Mouse (Mus musculus) cerebellum, adult 2 months (tissue): Measurements from ENCODE around the gene Hrh2. TPM values are rescaled to one million over a fixed set of nuclear protein-coding genes. Genes with fewer than 3 reads are reported as not detected.

Experiments
- DNase-seq, 2 experiments: peaks; one replicate each; pipeline ENCODE4 v3.0.0; 2021
- H3K27ac ChIP-seq: fragments of 200-500 bp; 2 replicates; pipeline ENCODE4 v1.5.1; 2012; ENCODE audit warnings: low read length, control low read depth, inconsistent platforms; ENCODE audit not compliant: insufficient read depth
- H3K27me3 ChIP-seq: fragments of 200-500 bp; 2 replicates; pipeline ENCODE4 v1.6.1; 2012; ENCODE audit warnings: inconsistent platforms, mild to moderate bottlenecking, low read length, moderate library complexity; ENCODE audit not compliant: control insufficient read depth, insufficient read depth
- H3K4me1 ChIP-seq: fragments of 200-500 bp; 2 replicates; pipeline ENCODE4 v1.6.1; 2011; ENCODE audit warnings: low read length; ENCODE audit not compliant: control insufficient read depth, insufficient read depth
- H3K4me3 ChIP-seq: fragments of 200-500 bp; replicated peaks from 2 replicates; pipeline ENCODE3; 2011; ENCODE audit warnings: mild to moderate bottlenecking, low read depth, low read length, control low read depth; ENCODE audit not compliant: insufficient read depth
- CTCF ChIP-seq: fragments of 200-500 bp; IDR thresholded peaks from 2 replicates; pipeline ENCODE4 v1.5.1; 2011; ENCODE audit warnings: low read depth, mild to moderate bottlenecking, control low read depth, low read length, moderate library complexity, borderline replicate concordance; ENCODE audit not compliant: insufficient read depth
- POLR2A ChIP-seq: fragments of 200-500 bp; IDR thresholded peaks from 2 replicates; pipeline ENCODE4 v1.6.1; 2011; ENCODE audit warnings: low read length, control low read depth, borderline replicate concordance; ENCODE audit not compliant: insufficient read depth
- WGBS: fragments of 180-500 bp; shearing (Covaris S2); methylation state at CpG from one replicate; pipeline ENCODE4 v1.1.7; 2018; 5-methylcytosine and 5-hydroxymethylcytosine counted together
- polyA plus RNA-seq: library from polyadenylated mRNA; depleted of rRNA; stranded (reverse); fragments of >200 nt; gene quantifications from 2 replicates; pipeline ENCODE4 v1.2.3, GENCODE M21; 2012

The Hrh2 gene
- polyA plus RNA-seq, 1 experiment = 6.5 TPM

DNA sequence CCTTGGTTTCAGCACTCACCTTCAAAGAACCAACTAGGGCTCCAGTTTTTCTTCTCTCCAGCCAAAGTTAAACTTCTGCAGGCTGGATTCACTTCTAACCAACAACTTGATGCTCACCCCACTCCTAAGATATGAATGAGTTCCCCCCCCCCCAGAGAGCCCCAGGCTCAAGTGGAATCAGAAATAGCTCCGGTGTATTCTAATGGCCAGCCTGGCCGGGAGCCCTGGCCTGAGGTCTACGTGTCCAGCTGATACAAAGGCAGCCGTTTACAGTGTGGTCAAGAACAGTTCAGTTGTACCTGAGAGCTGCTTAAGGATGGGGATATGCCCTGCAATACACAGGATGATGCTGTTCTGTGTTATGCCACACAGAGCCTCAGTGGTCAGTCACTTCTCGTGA is 13.3 kb upstream of the Hrh2 start:
- Histone ChIP-seq H3K27me3 (no peaks in the 10 kb centered on the region), H3K27ac (no peak overlapping the region), H3K4me1 (no peaks in the 10 kb centered on the region), H3K4me3 (no peak overlapping the region)
- whole genome bisulfite sequencing = 84% methylated on average over 5 of the region's 5 CpGs
- TF ChIP-seq CTCF (no peak), POLR2A (no peak)
- no peak for DNase-seq

DNA sequence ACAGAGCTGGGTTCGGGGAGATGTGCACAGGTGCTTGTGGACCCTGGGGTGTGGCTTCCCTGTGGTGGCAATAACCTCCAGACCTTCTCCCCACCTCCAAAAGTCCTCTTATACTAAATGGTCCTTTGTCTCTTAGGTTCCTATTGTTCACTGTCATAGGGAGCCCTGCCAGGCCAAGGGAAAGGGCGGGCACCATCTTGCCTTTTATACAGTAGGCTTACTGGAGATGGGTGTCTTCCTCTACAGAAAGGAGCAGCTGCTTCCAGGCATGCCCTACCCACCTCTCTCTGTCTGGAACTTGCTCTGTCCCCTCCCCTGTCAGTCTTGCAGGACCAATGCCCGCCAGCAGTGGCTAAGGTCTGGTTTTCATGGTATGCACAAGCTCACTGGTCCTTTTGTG is 12.0 kb upstream of the Hrh2 start:
- no peak overlapping the region for H3K27ac ChIP-seq
- H3K4me3 ChIP-seq = no peak overlapping the region
- H3K27me3 ChIP-seq = no peaks in the 10 kb centered on the region
- TF ChIP-seq CTCF = no peak
- no peak for TF ChIP-seq POLR2A
- no peak for DNase-seq
- 79% methylated on average over 3 of the region's 3 CpGs for WGBS
- no peaks in the 10 kb centered on the region for H3K4me1 ChIP-seq

DNA sequence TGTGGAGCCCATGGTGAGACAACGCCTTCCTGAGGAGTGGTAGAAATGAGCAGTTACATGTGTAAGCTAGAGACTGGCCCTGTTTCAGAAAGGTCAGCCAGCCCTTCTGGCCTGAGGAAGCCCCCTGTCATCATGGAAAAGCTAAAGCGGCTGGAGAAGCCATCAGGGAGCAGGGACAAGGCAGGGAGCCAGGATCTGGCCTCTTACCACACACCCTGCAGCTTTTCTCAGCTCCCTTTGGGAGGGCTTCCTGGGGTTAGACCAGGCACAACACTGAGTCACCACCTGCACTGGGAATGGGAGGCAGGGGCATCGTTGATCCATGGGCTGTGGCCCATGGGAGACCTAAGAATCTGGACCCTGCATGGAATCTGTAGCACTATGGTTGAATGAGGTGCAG is 11.5 kb upstream of the Hrh2 start:
- no peak for DNase-seq
- Histone ChIP-seq H3K4me3 (no peak overlapping the region), H3K4me1 (no peaks in the 10 kb centered on the region), H3K27me3 (no peaks in the 10 kb centered on the region), H3K27ac (no peak overlapping the region)
- 27% methylated on average over 3 of the region's 3 CpGs for WGBS
- TF ChIP-seq POLR2A (no peak), CTCF (no peak)

DNA sequence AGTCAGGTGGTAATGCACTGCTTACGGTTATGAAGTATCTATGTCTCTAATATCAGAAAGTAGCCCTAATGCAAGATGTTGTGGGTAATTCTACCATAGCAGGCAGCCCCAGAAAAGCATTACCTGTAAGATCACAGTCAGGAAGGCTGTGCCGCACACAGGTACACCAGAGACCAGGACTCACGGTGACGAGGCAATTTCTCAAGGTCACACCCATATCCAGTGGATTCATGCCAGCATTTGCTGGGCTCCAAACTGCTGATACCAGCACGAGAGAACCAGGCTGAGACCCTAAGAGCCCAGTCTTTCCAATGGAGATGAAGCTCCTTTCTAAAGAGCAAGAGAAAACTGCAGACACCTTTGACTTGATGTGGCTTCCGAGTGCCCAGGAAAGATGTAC is 10.6 kb upstream of the Hrh2 start:
- H3K27me3 ChIP-seq = no peaks in the 10 kb centered on the region
- no peaks in the 10 kb centered on the region for H3K4me1 ChIP-seq
- 74% methylated on average over 6 of the region's 6 CpGs for WGBS
- H3K4me3 ChIP-seq = no peak overlapping the region
- no peak overlapping the region for H3K27ac ChIP-seq
- TF ChIP-seq CTCF (no peak), POLR2A (no peak)
- DNase-seq = no peak

DNA sequence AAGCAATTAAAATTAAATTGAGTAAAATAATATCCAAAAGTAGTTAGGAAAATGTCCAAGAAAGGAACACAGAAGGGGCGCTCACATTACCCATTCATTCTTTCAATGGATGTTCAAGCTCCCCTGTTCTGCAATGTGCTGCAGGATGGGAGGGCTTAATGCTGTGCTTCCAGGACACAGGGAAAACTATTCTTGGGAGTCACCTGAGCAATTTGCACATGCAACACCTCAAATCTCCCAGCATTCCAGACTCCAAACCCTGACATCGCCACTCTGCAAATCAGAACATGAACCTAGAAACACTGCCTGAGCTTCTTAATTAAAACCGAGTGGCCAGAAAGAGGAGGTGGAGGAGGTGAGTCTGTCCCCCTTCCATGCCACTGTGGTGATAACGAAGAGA is 10.0 kb upstream of the Hrh2 start:
- TF ChIP-seq POLR2A (no peak), CTCF (no peak)
- Histone ChIP-seq H3K4me1 (no peaks in the 10 kb centered on the region), H3K27me3 (no peaks in the 10 kb centered on the region), H3K4me3 (no peak overlapping the region), H3K27ac (no peak overlapping the region)
- no peak for DNase-seq
- WGBS = 94% methylated on average over 4 of the region's 4 CpGs

DNA sequence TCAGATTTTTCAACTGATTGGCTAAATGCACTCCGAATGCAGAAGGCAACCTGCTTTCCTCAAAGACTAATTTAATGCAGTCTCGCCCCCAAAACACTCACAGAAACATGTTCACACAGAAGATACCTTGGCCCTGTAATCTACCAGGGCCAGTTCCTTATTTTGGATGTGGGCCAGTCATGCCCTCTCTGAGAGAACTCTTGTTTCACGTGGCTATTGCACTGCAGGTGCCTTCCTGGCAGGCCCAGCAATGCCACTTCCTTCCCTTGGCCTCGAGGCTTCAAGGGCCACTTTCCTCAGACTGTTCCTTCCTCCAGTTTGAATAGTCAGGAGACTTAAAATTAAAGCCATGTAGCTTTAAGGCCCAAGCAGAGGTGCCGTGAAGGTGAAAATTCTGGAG is 5.5 kb upstream of the Hrh2 start:
- no peak for DNase-seq
- 66% methylated on average over 5 of the region's 5 CpGs for WGBS
- Histone ChIP-seq H3K4me1 (no peaks in the 10 kb centered on the region), H3K27me3 (no peaks in the 10 kb centered on the region), H3K27ac (no peak overlapping the region), H3K4me3 (no peak overlapping the region)
- TF ChIP-seq CTCF (no peak), POLR2A (no peak)

DNA sequence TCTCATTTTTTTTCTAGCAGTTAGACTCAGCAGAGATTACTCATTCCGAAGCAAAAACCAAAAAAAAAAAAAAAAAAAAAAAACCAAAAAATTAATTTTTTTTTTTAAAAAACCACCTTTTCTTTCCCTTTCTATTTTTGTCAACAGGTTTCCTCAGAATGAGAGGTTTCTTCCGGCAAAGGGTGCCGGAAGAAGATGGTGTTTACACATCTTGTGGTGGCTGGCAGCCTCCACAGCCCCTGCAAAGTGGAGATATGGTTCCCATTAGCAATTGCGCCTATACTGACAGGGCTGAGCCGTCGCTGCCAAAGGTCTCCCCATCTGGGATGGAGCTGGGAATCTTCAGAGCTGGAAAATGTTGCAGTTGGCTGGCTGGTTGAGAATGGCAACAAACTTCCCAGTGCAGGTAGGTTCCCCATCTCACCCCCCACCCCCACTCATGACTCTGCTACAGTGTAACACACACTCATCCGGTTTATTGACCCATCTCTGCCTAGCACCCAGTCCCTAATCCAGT is 3.7 kb upstream of the Hrh2 start:
- Histone ChIP-seq H3K4me3 (no peak overlapping the region), H3K27ac (no peak overlapping the region), H3K27me3 (no peaks in the 10 kb centered on the region), H3K4me1 (peaks cover 4% of the 10 kb centered on the region; the same call in 1 of the 2 replicates)
- DNase-seq = no peak
- TF ChIP-seq POLR2A (no peak), CTCF (no peak)
- 81% methylated on average over 7 of the region's 7 CpGs for whole genome bisulfite sequencing

DNA sequence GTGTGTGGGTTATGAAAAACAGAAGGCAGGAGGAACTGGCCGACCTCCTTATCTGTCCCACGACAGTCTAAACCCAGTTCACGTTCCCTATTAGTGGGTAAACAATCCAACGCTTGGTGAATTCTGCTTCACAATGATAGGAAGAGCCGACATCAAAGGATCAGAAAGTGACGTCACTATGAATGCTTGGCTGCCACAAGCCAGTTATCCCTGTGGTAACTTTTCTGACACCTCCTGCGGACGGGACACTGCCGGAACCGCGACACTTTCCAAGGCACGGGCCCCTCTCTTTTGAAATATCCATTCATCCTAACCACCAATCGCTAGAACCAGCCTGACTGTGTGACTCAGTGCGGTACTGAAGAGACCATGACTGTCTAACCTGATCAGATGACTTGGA is 2.0 kb upstream of the Hrh2 start:
- WGBS = 87% methylated on average over 14 of the region's 14 CpGs

More for the DNA sequence above, 2.0 kb upstream of the Hrh2 start:
- Histone ChIP-seq H3K27me3 (no peaks in the 10 kb centered on the region), H3K4me1 (peaks cover 4% of the 10 kb centered on the region; the same call in 1 of the 2 replicates), H3K27ac (no peak overlapping the region), H3K4me3 (no peak overlapping the region)
- no peak for DNase-seq
- TF ChIP-seq CTCF (no peak), POLR2A (no peak)
